Mouse (Mus musculus): ENCODE results near the gene C1qtnf9.

C1qtnf9 gene

GRCm38 (mm10) chr14:60767884-60768283 lies at the start of gene C1qtnf9:
C1qtnf9 (plus strand) TSS chr14:60768134.
- no peak for DNase-seq

GRCm38 (mm10) chr14:60721304-60721703 lies 46.6 kb upstream of the C1qtnf9 start:
- no peak for DNase-seq

GRCm38 (mm10) chr14:60721938-60722337 lies 46.0 kb upstream of the C1qtnf9 start:
- DNase-seq = no peak

- no peak for DNase-seq
Measured at GRCm38 (mm10) chr14:60726091-60726490, 41.8 kb upstream of the C1qtnf9 start.

- DNase-seq = no peak
Measured at GRCm38 (mm10) chr14:60727130-60727529, 40.8 kb upstream of the C1qtnf9 start.

GRCm38 (mm10) chr14:60732081-60732480 lies 35.9 kb upstream of the C1qtnf9 start:
- no peak for DNase-seq

GRCm38 (mm10) chr14:60732787-60733186 lies 35.1 kb upstream of the C1qtnf9 start:
- no peak for DNase-seq

GRCm38 (mm10) chr14:60733706-60734105 lies 34.2 kb upstream of the C1qtnf9 start:
- no peak for DNase-seq

- no peak for DNase-seq
Measured at GRCm38 (mm10) chr14:60735206-60735605, 32.7 kb upstream of the C1qtnf9 start.

- DNase-seq = no peak
Measured at GRCm38 (mm10) chr14:60735848-60736547, 31.9 kb upstream of the C1qtnf9 start.

- DNase-seq = no peak
Measured at GRCm38 (mm10) chr14:60736591-60737192, 31.2 kb upstream of the C1qtnf9 start.

- no peak for DNase-seq
Measured at GRCm38 (mm10) chr14:60737202-60737611, 30.7 kb upstream of the C1qtnf9 start.

- DNase-seq = no peak
Measured at GRCm38 (mm10) chr14:60738434-60738938, 29.4 kb upstream of the C1qtnf9 start.

- DNase-seq = no peak
Measured at GRCm38 (mm10) chr14:60739155-60739554, 28.8 kb upstream of the C1qtnf9 start.

GRCm38 (mm10) chr14:60739616-60740015 lies 28.3 kb upstream of the C1qtnf9 start:
- DNase-seq = no peak

GRCm38 (mm10) chr14:60740507-60740906 lies 27.4 kb upstream of the C1qtnf9 start:
- no peak for DNase-seq

- DNase-seq = no peak
Measured at GRCm38 (mm10) chr14:60741033-60741432, 26.9 kb upstream of the C1qtnf9 start.

GRCm38 (mm10) chr14:60741490-60741981 lies 26.4 kb upstream of the C1qtnf9 start:
- DNase-seq = no peak

GRCm38 (mm10) chr14:60743681-60744080 lies 24.3 kb upstream of the C1qtnf9 start:
- DNase-seq = no peak

GRCm38 (mm10) chr14:60745201-60745600 lies 22.7 kb upstream of the C1qtnf9 start:
- DNase-seq = no peak

- DNase-seq = no peak
Measured at GRCm38 (mm10) chr14:60746141-60746540, 21.8 kb upstream of the C1qtnf9 start.

- DNase-seq = no peak
Measured at GRCm38 (mm10) chr14:60747154-60747870, 20.6 kb upstream of the C1qtnf9 start.

GRCm38 (mm10) chr14:60749880-60750279 lies 18.1 kb upstream of the C1qtnf9 start:
- no peak for DNase-seq

- DNase-seq = no peak
Measured at GRCm38 (mm10) chr14:60751581-60751980, 16.4 kb upstream of the C1qtnf9 start.

All from kidney, adult 18-20 months (tissue).